Mouse (Mus musculus) effector memory CD4-positive, alpha-beta T cell, adult 5 months (primary cell): ENCODE results near the gene Pnma1. TPM values are rescaled to one million over a fixed set of nuclear protein-coding genes. Genes with fewer than 3 reads are reported as not detected.

ENCODE experiments used
- polyA plus RNA-seq: library from polyadenylated mRNA; unstranded; fragments of 100-300 nt; shearing (Covaris generic); gene quantifications from one replicate; pipeline ENCODE4 v1.2.1, GENCODE M21; 2017

Gene Pnma1
- polyA plus RNA-seq: 0.16 TPM

GRCm38 (mm10) chr12:84147954-84148621 is at the start of gene Pnma1:
Gene Pnma1, minus strand, starts transcription at chr12:84148489.

GRCm38 (mm10) chr12:84114153-84114994 is 33.9 kb downstream of the Pnma1 start, which contains the start of gene Dnal1:
Gene Dnal1, plus strand, starts transcription at chr12:84114366.

GRCm38 (mm10) chr12:84100604-84101492 is 47.4 kb downstream of the Pnma1 start, which contains the start of gene Acot6:
Gene Acot6, plus strand, starts transcription at chr12:84100654.

Other genes starting within 250 kb of the Pnma1 start
- gene Numb, start 226.6 kb downstream of the Pnma1 start, polyA plus RNA-seq: 45.8 TPM
- 24.7 TPM for gene Riox1, start 197.9 kb downstream of the Pnma1 start, polyA plus RNA-seq
- not detected for gene Heatr4, start 163.6 kb downstream of the Pnma1 start, polyA plus RNA-seq
- gene Acot2, start 160.6 kb downstream of the Pnma1 start, polyA plus RNA-seq: 14.7 TPM
- not detected for gene Acot1, start 139.0 kb downstream of the Pnma1 start, polyA plus RNA-seq
- gene Acot4, start 110.1 kb downstream of the Pnma1 start, polyA plus RNA-seq: 0.16 TPM
- gene Gm49366, start 109.6 kb downstream of the Pnma1 start, polyA plus RNA-seq: not detected
- gene Acot3, start 96.3 kb downstream of the Pnma1 start, polyA plus RNA-seq: 0.12 TPM
- not detected for gene Acot5, start 79.2 kb downstream of the Pnma1 start, polyA plus RNA-seq
- 2.3 TPM for gene Acot6, start 47.8 kb downstream of the Pnma1 start, polyA plus RNA-seq
- 0.80 TPM for gene Dnal1, start 34.1 kb downstream of the Pnma1 start, polyA plus RNA-seq
- gene Elmsan1, start 70.4 kb upstream of the Pnma1 start, polyA plus RNA-seq: 189 TPM
- gene Ptgr2, start 136.7 kb upstream of the Pnma1 start, polyA plus RNA-seq: 21.2 TPM
- 63.5 TPM for gene Zfp410, start 168.4 kb upstream of the Pnma1 start, polyA plus RNA-seq
- 18.7 TPM for gene Coq6, start 213.2 kb upstream of the Pnma1 start, polyA plus RNA-seq
- 0.51 TPM for gene Fam161b, start 213.3 kb upstream of the Pnma1 start, polyA plus RNA-seq